Mouse (Mus musculus): ENCODE results near the gene Lif.

The Lif gene

DNA sequence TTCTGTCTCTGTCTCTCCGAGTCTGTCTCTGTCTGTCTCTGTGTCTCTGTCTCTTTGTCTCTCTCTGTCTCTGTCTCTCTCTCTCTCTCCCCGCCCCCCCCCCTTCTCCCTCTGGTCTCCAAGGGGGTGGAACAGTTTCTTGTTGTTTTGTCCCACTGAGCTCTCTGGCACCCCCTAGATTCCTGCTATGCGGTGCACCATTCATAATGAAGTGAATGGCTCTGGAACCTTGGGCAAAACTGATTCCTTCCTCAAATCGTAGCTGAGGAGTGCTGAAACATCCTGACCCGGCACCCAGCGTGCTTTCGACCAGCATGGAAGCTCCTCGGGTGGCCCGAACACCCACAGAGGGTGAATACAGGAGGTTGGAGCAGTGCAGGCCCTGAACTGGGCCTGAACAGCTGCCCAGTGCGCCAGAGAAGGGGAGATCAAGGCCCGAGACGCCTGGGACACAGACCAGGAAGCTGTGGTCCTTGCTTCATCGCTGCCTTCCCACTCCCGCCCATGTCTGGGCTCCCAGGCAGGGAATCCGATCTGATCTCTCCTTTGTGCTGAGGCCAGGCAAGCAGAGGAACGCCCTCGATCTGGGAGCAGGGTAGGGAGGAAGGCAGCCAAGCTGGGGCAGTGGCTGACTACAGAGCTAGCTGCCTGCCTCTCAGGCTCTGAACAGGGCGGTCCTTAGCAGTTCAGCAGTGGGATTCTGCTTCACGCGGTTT lies 13.5 kb downstream of the Lif start:
- TF ChIP-seq CTCF (conservative IDR thresholded peaks at IDR 0.05; ENCODE audit: low read length) (peak; percentile 55), POU5F1 (IDR thresholded peaks at IDR 0.05; ENCODE audit: borderline replicate concordance, low read length) (no peak), NANOG (IDR thresholded peaks at IDR 0.05; ENCODE audit: borderline replicate concordance, low read length) (no peak)
- H3K9me3 ChIP-seq (ENCODE audit: low read length), result no peaks in the 10 kb centered on the region

DNA sequence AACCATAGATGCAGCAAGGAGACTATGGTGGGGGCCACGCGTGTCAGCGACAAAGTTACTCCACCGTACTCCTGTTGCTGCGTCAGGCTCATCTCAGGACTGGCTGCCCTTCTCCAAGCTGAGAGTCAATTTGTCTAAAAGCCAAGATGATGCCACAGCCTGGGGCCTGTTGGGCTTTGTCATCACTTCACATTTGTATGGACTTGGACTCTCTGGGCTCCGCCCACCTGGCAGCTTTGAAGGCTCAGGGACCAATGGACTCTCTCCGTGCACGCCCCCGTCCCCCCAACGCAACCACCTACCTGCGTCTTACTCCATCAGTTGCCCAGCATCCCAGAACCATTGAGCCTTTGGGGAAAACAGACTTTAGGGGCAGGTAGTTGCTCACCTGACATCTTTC lies 14.2 kb downstream of the Lif start:
- Histone ChIP-seq H3K27me3 (ENCODE audit: insufficient read depth, low read length) (peaks cover 29% of the 10 kb centered on the region), H3K4me1 (replicated peaks; ENCODE audit: low read depth, low read length) (peaks cover 59% of the 10 kb centered on the region), H3K36me3 (ENCODE audit: insufficient read depth, low read length) (peaks cover 20% of the 10 kb centered on the region), H3K9me3 (ENCODE audit: low read length) (no peaks in the 10 kb centered on the region), H3K4me3 (replicated peaks; ENCODE audit: low read length) (peak overlapping the region; percentile 72)
- TF ChIP-seq POU5F1 (IDR thresholded peaks at IDR 0.05; ENCODE audit: borderline replicate concordance, low read length) (no peak), NANOG (IDR thresholded peaks at IDR 0.05; ENCODE audit: borderline replicate concordance, low read length) (no peak), CTCF (conservative IDR thresholded peaks at IDR 0.05; ENCODE audit: low read length) (no peak)

More for the DNA sequence above, 13.5 kb downstream of the Lif start:
- peaks cover 55% of the 10 kb centered on the region for H3K4me1 ChIP-seq (replicated peaks; ENCODE audit: low read depth, low read length)
- peaks cover 31% of the 10 kb centered on the region for H3K27me3 ChIP-seq (ENCODE audit: insufficient read depth, low read length)
- peaks cover 20% of the 10 kb centered on the region for H3K36me3 ChIP-seq (ENCODE audit: insufficient read depth, low read length)
- H3K4me3 ChIP-seq (replicated peaks; ENCODE audit: low read length), result peak overlapping the region; percentile 72

DNA sequence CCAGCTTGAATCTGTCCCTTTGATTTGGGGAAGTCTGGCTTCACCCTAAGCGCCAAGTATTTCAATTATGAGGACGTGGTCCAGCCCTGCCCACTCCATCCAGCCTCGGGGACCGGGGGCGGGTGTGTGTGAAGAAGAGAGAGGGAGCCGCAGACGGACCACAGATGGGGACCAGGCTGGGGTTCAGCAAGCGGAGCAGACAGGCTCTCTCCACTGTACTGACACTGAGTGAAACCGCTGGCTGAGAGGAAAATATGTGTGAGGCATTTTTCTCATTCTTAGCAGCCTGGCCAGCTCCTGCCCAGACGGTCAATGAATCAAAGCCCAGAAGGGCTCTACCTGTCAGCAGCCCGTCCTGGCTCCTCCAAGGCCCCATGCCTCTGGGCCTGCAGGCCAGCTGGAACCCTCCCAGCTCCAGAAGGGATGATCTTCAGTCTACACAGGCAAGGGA lies 19.1 kb downstream of the Lif start:
- H3K36me3 ChIP-seq (ENCODE audit: insufficient read depth, low read length), result no peaks in the 10 kb centered on the region
- peaks cover 32% of the 10 kb centered on the region for H3K4me1 ChIP-seq (replicated peaks; ENCODE audit: low read depth, low read length)
- H3K9me3 ChIP-seq (ENCODE audit: low read length), result no peaks in the 10 kb centered on the region
- TF ChIP-seq NANOG (IDR thresholded peaks at IDR 0.05; ENCODE audit: borderline replicate concordance, low read length), result no peak
- TF ChIP-seq POU5F1 (IDR thresholded peaks at IDR 0.05; ENCODE audit: borderline replicate concordance, low read length), result no peak
- no peak for TF ChIP-seq CTCF (conservative IDR thresholded peaks at IDR 0.05; ENCODE audit: low read length)
- peak overlapping the region; percentile 32 for H3K4me3 ChIP-seq (replicated peaks; ENCODE audit: low read length)
- H3K27me3 ChIP-seq (ENCODE audit: insufficient read depth, low read length), result peaks cover 18% of the 10 kb centered on the region

DNA sequence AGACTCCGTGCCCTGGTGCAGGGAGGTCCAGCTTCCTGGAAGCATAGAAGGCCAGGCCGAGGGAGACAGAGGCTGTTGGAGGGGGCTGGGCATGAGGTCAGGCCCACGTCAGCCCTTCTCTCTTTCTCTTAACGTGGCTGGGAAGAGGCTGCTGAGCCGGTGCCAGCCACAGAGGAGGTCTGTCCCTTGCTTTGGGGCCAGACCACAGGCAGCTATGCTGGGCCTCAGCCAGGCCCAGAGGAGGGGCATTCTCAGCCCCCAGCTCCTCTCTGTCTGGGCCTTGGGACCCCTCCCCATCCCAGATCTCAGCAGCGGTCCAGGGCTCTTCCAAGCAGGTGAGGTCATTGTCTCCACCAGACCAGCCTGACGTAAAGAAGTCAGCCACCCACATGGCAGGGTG lies 22.6 kb downstream of the Lif start:
- peaks cover 35% of the 10 kb centered on the region for H3K4me1 ChIP-seq (replicated peaks; ENCODE audit: low read depth, low read length)
- H3K36me3 ChIP-seq (ENCODE audit: insufficient read depth, low read length), result no peaks in the 10 kb centered on the region
- no peak for TF ChIP-seq POU5F1 (IDR thresholded peaks at IDR 0.05; ENCODE audit: borderline replicate concordance, low read length)
- TF ChIP-seq NANOG (IDR thresholded peaks at IDR 0.05; ENCODE audit: borderline replicate concordance, low read length), result no peak
- TF ChIP-seq CTCF (conservative IDR thresholded peaks at IDR 0.05; ENCODE audit: low read length), result no peak
- H3K27me3 ChIP-seq (ENCODE audit: insufficient read depth, low read length), result peaks cover 8% of the 10 kb centered on the region
- H3K4me3 ChIP-seq (replicated peaks; ENCODE audit: low read length), result no peak overlapping the region
- no peaks in the 10 kb centered on the region for H3K9me3 ChIP-seq (ENCODE audit: low read length)

DNA sequence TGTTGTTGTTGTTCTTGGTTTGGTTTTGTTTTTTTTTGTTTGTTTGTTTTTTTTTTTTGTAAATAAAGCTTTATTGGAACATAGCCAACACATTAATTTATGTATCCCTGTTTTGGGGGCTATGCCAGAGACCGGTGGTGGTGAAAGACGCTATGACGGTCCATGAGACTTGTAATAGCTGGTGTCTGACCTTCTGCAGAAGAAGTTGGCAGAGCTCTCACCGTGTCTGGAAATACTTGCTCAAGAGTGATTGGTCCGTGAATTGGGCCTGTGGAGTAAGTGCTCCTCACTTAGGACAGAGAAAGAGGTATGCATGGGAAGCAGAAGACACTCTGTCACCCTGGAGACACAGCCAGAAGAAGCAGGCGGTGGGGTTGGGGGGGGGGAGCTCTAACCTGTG lies 24.5 kb downstream of the Lif start:
- H3K36me3 ChIP-seq (ENCODE audit: insufficient read depth, low read length), result no peaks in the 10 kb centered on the region
- no peaks in the 10 kb centered on the region for H3K9me3 ChIP-seq (ENCODE audit: low read length)
- TF ChIP-seq NANOG (IDR thresholded peaks at IDR 0.05; ENCODE audit: borderline replicate concordance, low read length) (no peak), CTCF (conservative IDR thresholded peaks at IDR 0.05; ENCODE audit: low read length) (no peak), POU5F1 (IDR thresholded peaks at IDR 0.05; ENCODE audit: borderline replicate concordance, low read length) (no peak)
- peaks cover 20% of the 10 kb centered on the region for H3K4me1 ChIP-seq (replicated peaks; ENCODE audit: low read depth, low read length)
- no peak overlapping the region for H3K4me3 ChIP-seq (replicated peaks; ENCODE audit: low read length)
- peaks cover 8% of the 10 kb centered on the region for H3K27me3 ChIP-seq (ENCODE audit: insufficient read depth, low read length)

DNA sequence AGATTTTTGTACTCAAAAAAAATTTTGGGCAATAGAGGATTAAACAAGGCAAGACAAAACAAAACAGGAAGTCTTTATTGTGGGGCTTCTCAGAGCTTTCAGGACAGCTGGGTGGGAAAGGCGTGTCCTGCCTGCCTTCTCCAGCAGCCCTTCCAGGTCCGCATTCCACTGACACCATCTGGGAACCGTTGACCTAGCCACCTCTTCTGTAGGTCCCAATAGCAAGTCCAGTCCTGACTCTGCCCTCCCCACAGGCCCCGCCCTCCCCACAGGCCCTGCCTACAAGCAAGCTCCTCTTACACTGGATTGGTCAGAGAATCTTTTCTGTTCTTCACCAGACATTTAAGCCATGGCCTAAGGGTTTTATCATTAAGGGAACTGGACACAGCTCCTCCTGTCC lies 26.3 kb downstream of the Lif start:
- Histone ChIP-seq H3K36me3 (ENCODE audit: insufficient read depth, low read length) (no peaks in the 10 kb centered on the region), H3K9me3 (ENCODE audit: low read length) (no peaks in the 10 kb centered on the region), H3K27me3 (ENCODE audit: insufficient read depth, low read length) (peaks cover 5% of the 10 kb centered on the region), H3K4me3 (replicated peaks; ENCODE audit: low read length) (no peak overlapping the region), H3K4me1 (replicated peaks; ENCODE audit: low read depth, low read length) (peaks cover 19% of the 10 kb centered on the region)
- TF ChIP-seq POU5F1 (IDR thresholded peaks at IDR 0.05; ENCODE audit: borderline replicate concordance, low read length) (no peak), NANOG (IDR thresholded peaks at IDR 0.05; ENCODE audit: borderline replicate concordance, low read length) (no peak), CTCF (conservative IDR thresholded peaks at IDR 0.05; ENCODE audit: low read length) (no peak)

DNA sequence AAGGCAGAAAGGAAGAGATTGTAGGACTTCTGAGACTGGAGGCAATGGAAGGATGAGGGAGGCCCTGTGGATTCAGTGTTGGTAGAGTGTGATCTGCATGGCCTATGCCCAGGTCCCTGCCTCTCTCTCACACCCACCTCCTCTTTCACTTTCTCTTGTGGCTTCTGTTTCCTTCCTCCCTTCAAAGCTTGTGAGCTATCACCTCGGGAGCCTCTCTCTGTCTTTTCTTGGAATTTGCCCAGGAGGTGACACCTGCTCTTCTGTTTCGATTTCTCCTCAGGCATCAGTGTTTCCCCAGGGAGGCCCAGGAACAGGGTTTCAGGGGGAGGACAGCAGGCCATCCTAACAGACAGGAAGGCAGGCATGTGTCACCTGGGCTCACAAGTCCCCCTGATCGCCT lies 31.9 kb downstream of the Lif start:
- peaks cover 7% of the 10 kb centered on the region for H3K4me1 ChIP-seq (replicated peaks; ENCODE audit: low read depth, low read length)
- H3K9me3 ChIP-seq (ENCODE audit: low read length), result no peaks in the 10 kb centered on the region
- no peaks in the 10 kb centered on the region for H3K36me3 ChIP-seq (ENCODE audit: insufficient read depth, low read length)
- TF ChIP-seq CTCF (conservative IDR thresholded peaks at IDR 0.05; ENCODE audit: low read length) (no peak), NANOG (IDR thresholded peaks at IDR 0.05; ENCODE audit: borderline replicate concordance, low read length) (no peak)
- no peak overlapping the region for H3K4me3 ChIP-seq (replicated peaks; ENCODE audit: low read length)
- peaks cover 21% of the 10 kb centered on the region for H3K27me3 ChIP-seq (ENCODE audit: insufficient read depth, low read length)

DNA sequence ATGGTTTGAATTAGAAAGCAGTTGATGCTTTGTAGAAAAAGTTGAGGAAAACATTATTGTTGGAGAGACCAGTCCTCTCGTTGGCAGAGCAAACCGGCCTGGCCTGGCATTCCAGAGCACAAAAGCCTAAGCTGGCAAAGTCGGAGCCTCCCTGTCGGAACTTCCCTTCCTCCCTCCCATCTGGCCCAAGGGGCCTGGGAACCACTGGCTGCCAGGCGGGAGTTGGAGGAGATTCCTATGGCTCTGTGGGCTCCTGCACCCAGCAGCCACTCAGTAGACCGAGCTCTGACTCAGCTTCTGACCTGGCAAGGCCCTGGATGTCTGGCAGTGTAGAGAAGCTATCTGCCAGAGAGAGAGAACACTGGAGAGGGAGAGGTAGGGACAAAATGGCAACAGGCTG lies 34.3 kb downstream of the Lif start:
- Histone ChIP-seq H3K4me3 (replicated peaks; ENCODE audit: low read length) (no peak overlapping the region), H3K27me3 (ENCODE audit: insufficient read depth, low read length) (peaks cover 25% of the 10 kb centered on the region), H3K36me3 (ENCODE audit: insufficient read depth, low read length) (no peaks in the 10 kb centered on the region), H3K9me3 (ENCODE audit: low read length) (no peaks in the 10 kb centered on the region), H3K4me1 (replicated peaks; ENCODE audit: low read depth, low read length) (peaks cover 30% of the 10 kb centered on the region)
- TF ChIP-seq CTCF (conservative IDR thresholded peaks at IDR 0.05; ENCODE audit: low read length) (no peak), POU5F1 (IDR thresholded peaks at IDR 0.05; ENCODE audit: borderline replicate concordance, low read length) (no peak), NANOG (IDR thresholded peaks at IDR 0.05; ENCODE audit: borderline replicate concordance, low read length) (no peak)

All from E14TG2a.4 (cell line).